Mouse (Mus musculus) stomach, postnatal 0 days (tissue): Measurements from ENCODE around the gene Ttll7.

Experiments
- CTCF ChIP-seq: IDR thresholded peaks from 2 replicates; pipeline ENCODE4 v1.5.1; 2016; ENCODE audit warnings: antibody characterized with exemption, low read depth, mild to moderate bottlenecking, moderate library complexity
- EP300 ChIP-seq: optimal IDR thresholded peaks from 2 replicates; pipeline ENCODE3; 2016; ENCODE audit warnings: antibody characterized with exemption

DNA sequence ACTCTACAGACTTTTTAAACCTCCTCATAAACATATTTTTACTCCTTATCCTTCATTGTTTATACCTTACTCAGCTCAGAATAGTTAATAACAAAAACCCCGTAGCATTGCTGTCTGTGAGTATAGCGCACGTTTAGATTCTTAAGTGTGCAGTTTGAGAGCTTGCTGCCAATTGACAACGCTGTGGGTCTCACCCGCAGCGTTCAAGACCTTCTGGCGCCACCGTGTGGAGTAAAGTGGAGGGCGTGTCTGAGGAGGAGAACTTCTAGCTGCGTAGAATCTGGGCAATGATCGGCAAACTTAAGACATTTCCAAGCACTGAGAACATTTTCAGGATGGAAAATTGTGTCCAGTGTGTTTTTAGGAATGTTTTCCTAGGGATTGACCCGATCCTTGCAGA lies 62.6 kb downstream of the Ttll7 start:
- TF ChIP-seq CTCF, result peak; percentile 97
- no peak for TF ChIP-seq EP300
